Mouse (Mus musculus): Measurements from ENCODE around the gene Kif2a. TPM values are rescaled to one million over a fixed set of nuclear protein-coding genes. Genes with fewer than 3 reads are reported as not detected.
"Not testable (repeated sequence)": the region's sequence is repeated elsewhere in the genome, so short reads cannot be mapped to it uniquely, and the experiment has no call there.

The Kif2a gene
- total and polyA plus RNA-seq, 3 experiments: 16.3 to 85.5 (median 21.1) TPM

GRCm38 (mm10) chr13:106998671-106999070, 23.3 kb downstream of the Kif2a start:
- TF ChIP-seq ZKSCAN1 (IDR thresholded peaks at IDR 0.05; ENCODE audit: borderline replicate concordance, low read depth, low read length): no peak
- TF ChIP-seq ELF1 (IDR thresholded peaks at IDR 0.05; ENCODE audit: low read depth, low read length): 0 out of 2 replicates have a peak, but pooled peaks have one; percentile 54
- 0 out of 2 replicates have a peak, but pooled peaks have one; percentile 22 for TF ChIP-seq EP300 (IDR thresholded peaks at IDR 0.05; ENCODE audit: low read length)
- peaks cover 37% of the 10 kb centered on the region for H3K79me2 ChIP-seq (replicated peaks; ENCODE audit: control insufficient read depth, extremely low read depth, insufficient read depth, poor library complexity, severe bottlenecking)
- H3K4me2 ChIP-seq (ENCODE audit: insufficient read depth, low read depth, poor library complexity, severe bottlenecking): no peak overlapping the region
- H3K4me1 ChIP-seq (ENCODE audit: control insufficient read depth in 1 of 2, insufficient read depth in 2 of 2): peaks cover 4 to 55% of the 10 kb centered on the region in 2 experiments
- H3K27ac ChIP-seq (ENCODE audit: insufficient read depth, low read depth): no peak overlapping the region
- no peak overlapping the region for H3K4me3 ChIP-seq (replicated peaks in 1 of 3; ENCODE audit: low read depth in 2 of 3, low read length in 2 of 3, poor library complexity in 1 of 3)
- dilution Hi-C loops (cut with MboI; ENCODE audit: extremely low pct_ligation_motif_present, extremely low pct_unique_long_range_greater_than_20kb, low sequenced_read_pairs) (no loop called here), in situ Hi-C loops (cut with MboI; ENCODE audit: low pct_ligation_motif_present, low pct_unique_long_range_greater_than_20kb, low sequenced_read_pairs) (no loop called here)
- no peaks in the 10 kb centered on the region for H3K9me3 ChIP-seq (replicated peaks; ENCODE audit: low read length)
- H3K9ac ChIP-seq (ENCODE audit: insufficient read depth, low read depth): no peak overlapping the region
- peaks cover 0 to 33% of the 10 kb centered on the region in 2 experiments for H3K36me3 ChIP-seq (replicated peaks in 1 of 2; ENCODE audit: control insufficient read depth in 1 of 2, insufficient read depth in 1 of 2, low read length in 1 of 2)
- no peaks in the 10 kb centered on the region for H3K27me3 ChIP-seq (replicated peaks)
- DNase-seq (ENCODE audit: extremely low read depth): peak; percentile 57

- Histone ChIP-seq H3K4me1 (ENCODE audit: control insufficient read depth in 1 of 2, insufficient read depth in 2 of 2) (peaks cover 4 to 52% of the 10 kb centered on the region in 2 experiments), H3K9ac (ENCODE audit: insufficient read depth, low read depth) (no peak overlapping the region), H3K79me2 (replicated peaks; ENCODE audit: control insufficient read depth, extremely low read depth, insufficient read depth, poor library complexity, severe bottlenecking) (peaks cover 36% of the 10 kb centered on the region), H3K4me2 (ENCODE audit: insufficient read depth, low read depth, poor library complexity, severe bottlenecking) (no peak overlapping the region), H3K36me3 (replicated peaks in 1 of 2; ENCODE audit: control insufficient read depth in 1 of 2, insufficient read depth in 1 of 2, low read length in 1 of 2) (peaks cover 3 to 39% of the 10 kb centered on the region in 2 experiments), H3K27me3 (replicated peaks) (no peaks in the 10 kb centered on the region), H3K27ac (ENCODE audit: insufficient read depth, low read depth) (no peak overlapping the region), H3K9me3 (replicated peaks; ENCODE audit: low read length) (no peaks in the 10 kb centered on the region), H3K4me3 (replicated peaks in 1 of 3; ENCODE audit: low read depth in 2 of 3, low read length in 2 of 3, poor library complexity in 1 of 3) (no peak overlapping the region)
- no peak for TF ChIP-seq TBP (conservative IDR thresholded peaks at IDR 0.05; ENCODE audit: low read depth, low read length)
- no peak for TF ChIP-seq CHD1 (IDR thresholded peaks at IDR 0.05; ENCODE audit: low read depth, low read length)
- no peak for TF ChIP-seq SIN3A (IDR thresholded peaks at IDR 0.05; ENCODE audit: low read length)
- no peak for TF ChIP-seq JUND (conservative IDR thresholded peaks at IDR 0.05; ENCODE audit: low read depth, low read length)
- no peak for TF ChIP-seq EP300 (IDR thresholded peaks at IDR 0.05; ENCODE audit: low read length)
- no peak for TF ChIP-seq POLR2AphosphoS2 (IDR thresholded peaks at IDR 0.05; ENCODE audit: low read depth, low read length)
- in situ Hi-C loops (cut with MboI; ENCODE audit: low pct_ligation_motif_present, low pct_unique_long_range_greater_than_20kb, low sequenced_read_pairs): no loop called here
- no peak for DNase-seq (ENCODE audit: extremely low read depth)
- dilution Hi-C loops (cut with MboI; ENCODE audit: extremely low pct_ligation_motif_present, extremely low pct_unique_long_range_greater_than_20kb, low sequenced_read_pairs): no loop called here
Observed at GRCm38 (mm10) chr13:106998026-106998425, 23.9 kb downstream of the Kif2a start.

- dilution Hi-C loops (cut with MboI; ENCODE audit: extremely low pct_ligation_motif_present, extremely low pct_unique_long_range_greater_than_20kb, low sequenced_read_pairs); H3K27me3 ChIP-seq (replicated peaks); H3K9ac ChIP-seq (ENCODE audit: insufficient read depth, low read depth); DNase-seq (ENCODE audit: extremely low read depth); H3K27ac ChIP-seq (ENCODE audit: insufficient read depth, low read depth); H3K9me3 ChIP-seq (replicated peaks; ENCODE audit: low read length); H3K4me3 ChIP-seq (replicated peaks in 1 of 3; ENCODE audit: low read depth in 2 of 3, low read length in 2 of 3, poor library complexity in 1 of 3); H3K4me2 ChIP-seq (ENCODE audit: insufficient read depth, low read depth, poor library complexity, severe bottlenecking); in situ Hi-C loops (cut with MboI; ENCODE audit: low pct_ligation_motif_present, low pct_unique_long_range_greater_than_20kb, low sequenced_read_pairs): not testable (repeated sequence)
- H3K4me1 ChIP-seq (ENCODE audit: control insufficient read depth in 1 of 2, insufficient read depth in 2 of 2): peaks cover 4 to 49% of the 10 kb centered on the region in 2 experiments
- peaks cover 32% of the 10 kb centered on the region for H3K79me2 ChIP-seq (replicated peaks; ENCODE audit: control insufficient read depth, extremely low read depth, insufficient read depth, poor library complexity, severe bottlenecking)
- H3K36me3 ChIP-seq (replicated peaks in 1 of 2; ENCODE audit: control insufficient read depth in 1 of 2, insufficient read depth in 1 of 2, low read length in 1 of 2): peaks cover 5 to 43% of the 10 kb centered on the region in 2 experiments
Observed at GRCm38 (mm10) chr13:106997557-106997956, 24.4 kb downstream of the Kif2a start.

All from CH12.LX (cell line).